Mouse (Mus musculus): ENCODE data around the gene Pcid2. TPM values are rescaled to one million over a fixed set of nuclear protein-coding genes. Genes with fewer than 3 reads are reported as not detected.

Pcid2 gene
- polyA plus RNA-seq, 2 experiments, result 10.9 to 12.3 TPM

GRCm38 (mm10) chr8:13063112-13063511 lies 42.1 kb downstream of the Pcid2 start:
- TF ChIP-seq CTCF (IDR thresholded peaks at IDR 0.05; ENCODE audit: low read depth), result no peak
- no peak for TF ChIP-seq EP300 (IDR thresholded peaks at IDR 0.05; ENCODE audit: low read depth)
- no peak overlapping the region for H3K9ac ChIP-seq (replicated peaks)
- no peak overlapping the region for H3K27ac ChIP-seq
- H3K9me3 ChIP-seq (ENCODE audit: control insufficient read depth, low read length), result no peaks in the 10 kb centered on the region
- DNase-seq (ENCODE audit: low read depth in 3 of 3, low spot score in 3 of 3) (no peak), ATAC-seq (ENCODE audit: insufficient read depth) (no peak)
- no peaks in the 10 kb centered on the region for H3K36me3 ChIP-seq (replicated peaks; ENCODE audit: control insufficient read depth, insufficient read depth, low read depth)
- no peak overlapping the region for H3K4me3 ChIP-seq (ENCODE audit: insufficient read depth in 1 of 2, low read depth in 2 of 2, low read length in 2 of 2)
- no peak overlapping the region for H3K4me2 ChIP-seq (ENCODE audit: low read depth)
- 51% methylated on average over 16 of the region's 16 CpGs for WGBS (ENCODE audit: insufficient replicate concordance)
- no peaks in the 10 kb centered on the region for H3K27me3 ChIP-seq (ENCODE audit: control insufficient read depth, insufficient read depth, low read length)
- H3K4me1 ChIP-seq (replicated peaks; ENCODE audit: control insufficient read depth in 2 of 2, insufficient read depth in 2 of 2, low read length in 1 of 2), result peaks cover 0 to 3% of the 10 kb centered on the region in 2 experiments; a peak in 2 of 4 replicates

GRCm38 (mm10) chr8:13060441-13061150 lies 44.7 kb downstream of the Pcid2 start, which contains the start of gene Proz:
TSS of gene Proz (plus strand) at chr8:13060914.
- Histone ChIP-seq H3K27me3 (ENCODE audit: control insufficient read depth, insufficient read depth, low read length) (no peaks in the 10 kb centered on the region), H3K4me1 (replicated peaks; ENCODE audit: control insufficient read depth in 2 of 2, insufficient read depth in 2 of 2, low read length in 1 of 2) (peaks cover 0 to 7% of the 10 kb centered on the region in 2 experiments; a peak in 2 of 4 replicates), H3K27ac (no peak within 1 kb of the TSS), H3K4me2 (ENCODE audit: low read depth) (peak within 1 kb of the TSS; percentile 46), H3K36me3 (replicated peaks; ENCODE audit: control insufficient read depth, insufficient read depth, low read depth) (no peaks in the 10 kb centered on the region), H3K9ac (replicated peaks) (0 out of 2 replicates have a peak within 1 kb of the TSS, but pooled peaks have one; percentile 9), H3K9me3 (ENCODE audit: control insufficient read depth, low read length) (no peaks in the 10 kb centered on the region), H3K4me3 (ENCODE audit: insufficient read depth in 1 of 2, low read depth in 2 of 2, low read length in 2 of 2) (peak within 1 kb of the TSS; percentile 27 to 43)
- WGBS (ENCODE audit: insufficient replicate concordance), result 57% methylated on average over 17 of the region's 17 CpGs
- TF ChIP-seq CTCF (IDR thresholded peaks at IDR 0.05; ENCODE audit: low read depth) (no peak), EP300 (IDR thresholded peaks at IDR 0.05; ENCODE audit: low read depth) (no peak)
- peak; percentile 58 for ATAC-seq (ENCODE audit: insufficient read depth)
- peak in 1 of 3 experiments; percentile 22 for DNase-seq (ENCODE audit: low read depth in 3 of 3, low spot score in 3 of 3)

DNA sequence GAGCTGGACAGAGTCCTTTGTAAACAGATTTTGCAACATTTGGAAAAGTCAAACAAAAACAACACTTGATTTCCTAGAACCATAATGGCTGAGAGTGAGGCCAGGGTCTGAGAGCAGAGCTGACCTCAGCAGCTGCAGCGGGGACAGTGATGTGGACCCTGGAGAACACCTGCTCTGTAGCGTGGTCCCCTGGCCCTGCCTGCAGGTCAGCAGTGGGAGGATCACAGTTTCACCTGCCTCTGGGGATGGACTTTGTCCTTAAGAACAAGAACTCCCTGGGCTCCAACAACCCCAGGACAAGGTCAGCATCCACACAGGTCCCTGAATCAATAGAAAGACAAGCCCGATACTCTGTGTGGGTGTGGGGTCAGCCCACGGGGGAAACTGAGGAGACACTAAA lies 47.9 kb downstream of the Pcid2 start:
- H3K4me3 ChIP-seq (ENCODE audit: insufficient read depth in 1 of 2, low read depth in 2 of 2, low read length in 2 of 2), result no peak overlapping the region
- TF ChIP-seq EP300 (IDR thresholded peaks at IDR 0.05; ENCODE audit: low read depth), result no peak
- TF ChIP-seq CTCF (IDR thresholded peaks at IDR 0.05; ENCODE audit: low read depth), result no peak
- peak overlapping the region; percentile 8; the same call in 1 of the 2 replicates for H3K4me2 ChIP-seq (ENCODE audit: low read depth)
- H3K36me3 ChIP-seq (replicated peaks; ENCODE audit: control insufficient read depth, insufficient read depth, low read depth), result no peaks in the 10 kb centered on the region
- ATAC-seq (ENCODE audit: insufficient read depth), result peak; percentile 73
- H3K27ac ChIP-seq, result no peak overlapping the region
- DNase-seq (ENCODE audit: low read depth in 3 of 3, low spot score in 3 of 3), result peak in 2 of 3 experiments; percentile 20 to 26
- no peaks in the 10 kb centered on the region for H3K9me3 ChIP-seq (ENCODE audit: control insufficient read depth, low read length)
- no peak overlapping the region for H3K9ac ChIP-seq (replicated peaks)
- WGBS (ENCODE audit: insufficient replicate concordance), result 54% methylated on average over 4 of the region's 4 CpGs
- peaks cover 0 to 4% of the 10 kb centered on the region in 2 experiments; a peak in 1 of 4 replicates for H3K4me1 ChIP-seq (replicated peaks; ENCODE audit: control insufficient read depth in 2 of 2, insufficient read depth in 2 of 2, low read length in 1 of 2)
- no peaks in the 10 kb centered on the region for H3K27me3 ChIP-seq (ENCODE audit: control insufficient read depth, insufficient read depth, low read length)

DNA sequence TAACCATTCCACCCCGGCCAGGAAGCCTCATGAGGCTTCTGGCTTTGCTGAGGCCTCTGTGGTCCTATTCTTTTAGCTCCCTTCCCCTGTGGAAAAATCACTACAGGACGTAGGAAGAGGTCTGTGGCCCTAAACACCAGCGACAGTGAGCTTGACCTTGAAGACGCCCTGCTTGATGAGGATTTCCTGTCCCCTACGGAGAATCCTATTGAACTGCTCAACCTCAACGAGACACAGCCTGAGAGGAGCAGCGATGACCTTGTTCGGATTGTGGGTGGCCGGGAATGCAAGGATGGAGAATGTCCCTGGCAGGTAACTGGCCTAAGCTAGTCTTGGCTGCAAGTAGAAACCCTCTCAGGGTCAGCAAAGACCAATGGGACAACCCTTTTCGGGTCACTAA lies 54.7 kb downstream of the Pcid2 start:
- Histone ChIP-seq H3K4me1 (replicated peaks; ENCODE audit: control insufficient read depth in 2 of 2, insufficient read depth in 2 of 2, low read length in 1 of 2) (0 out of 4 replicates have a peak, but pooled peaks cover 0 to 3% of the 10 kb centered on the region in 2 experiments), H3K4me2 (ENCODE audit: low read depth) (no peak overlapping the region), H3K9me3 (ENCODE audit: control insufficient read depth, low read length) (no peaks in the 10 kb centered on the region), H3K4me3 (ENCODE audit: insufficient read depth in 1 of 2, low read depth in 2 of 2, low read length in 2 of 2) (no peak overlapping the region), H3K9ac (replicated peaks) (no peak overlapping the region), H3K27ac (no peak overlapping the region), H3K27me3 (ENCODE audit: control insufficient read depth, insufficient read depth, low read length) (no peaks in the 10 kb centered on the region), H3K36me3 (replicated peaks; ENCODE audit: control insufficient read depth, insufficient read depth, low read depth) (no peaks in the 10 kb centered on the region; the same call in none of the 2 replicates)
- TF ChIP-seq CTCF (IDR thresholded peaks at IDR 0.05; ENCODE audit: low read depth) (no peak), EP300 (IDR thresholded peaks at IDR 0.05; ENCODE audit: low read depth) (no peak)
- 68% methylated on average over 10 of the region's 10 CpGs for WGBS (ENCODE audit: insufficient replicate concordance)
- no peak for ATAC-seq (ENCODE audit: insufficient read depth)
- DNase-seq (ENCODE audit: low read depth in 3 of 3, low spot score in 3 of 3), result no peak

DNA sequence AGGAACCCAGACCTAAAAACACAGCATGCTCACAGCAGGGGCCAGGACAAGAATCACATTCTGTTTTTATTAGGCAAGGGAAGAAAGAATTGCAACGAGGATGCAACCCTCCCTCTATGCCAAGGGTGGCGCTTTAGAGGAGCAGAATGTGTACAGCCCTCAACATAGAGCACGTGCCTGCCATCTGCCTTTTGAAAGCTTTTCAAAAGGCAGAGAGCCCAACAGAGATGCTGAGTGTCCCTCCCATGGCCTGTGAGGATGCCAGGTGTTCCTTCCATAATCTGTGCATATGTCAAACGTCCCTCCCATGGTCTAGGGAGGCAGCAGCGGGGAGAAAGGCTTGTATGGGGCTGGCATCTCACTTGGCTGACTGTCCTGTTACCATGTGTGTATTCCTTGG lies 57.6 kb downstream of the Pcid2 start:
- DNase-seq (ENCODE audit: low read depth in 3 of 3, low spot score in 3 of 3), result no peak
- no peak for TF ChIP-seq EP300 (IDR thresholded peaks at IDR 0.05; ENCODE audit: low read depth)
- no peak for TF ChIP-seq CTCF (IDR thresholded peaks at IDR 0.05; ENCODE audit: low read depth)
- Histone ChIP-seq H3K27me3 (ENCODE audit: control insufficient read depth, insufficient read depth, low read length) (no peaks in the 10 kb centered on the region), H3K4me2 (ENCODE audit: low read depth) (no peak overlapping the region), H3K4me1 (replicated peaks; ENCODE audit: control insufficient read depth in 2 of 2, insufficient read depth in 2 of 2, low read length in 1 of 2) (0 out of 4 replicates have a peak, but pooled peaks cover 0 to 3% of the 10 kb centered on the region in 2 experiments), H3K9ac (replicated peaks) (no peak overlapping the region), H3K4me3 (ENCODE audit: insufficient read depth in 1 of 2, low read depth in 2 of 2, low read length in 2 of 2) (no peak overlapping the region), H3K9me3 (ENCODE audit: control insufficient read depth, low read length) (no peaks in the 10 kb centered on the region), H3K36me3 (replicated peaks; ENCODE audit: control insufficient read depth, insufficient read depth, low read depth) (no peaks in the 10 kb centered on the region; the same call in none of the 2 replicates), H3K27ac (no peak overlapping the region)
- 54% methylated on average over 5 of the region's 5 CpGs for whole genome bisulfite sequencing (ENCODE audit: insufficient replicate concordance)
- no peak for ATAC-seq (ENCODE audit: insufficient read depth)
